Mouse (Mus musculus) layer of hippocampus, adult 11-12 months (tissue): Measurements from ENCODE around the gene Mup22.
"Not testable (repeated sequence)": the region's sequence is repeated elsewhere in the genome, so short reads cannot be mapped to it uniquely, and the experiment has no call there.

Source experiments
- DNase-seq: peaks from one replicate; pipeline ENCODE4 v3.0.0; 2022; ENCODE audit warnings: low spot score

The Mup22 gene

DNA sequence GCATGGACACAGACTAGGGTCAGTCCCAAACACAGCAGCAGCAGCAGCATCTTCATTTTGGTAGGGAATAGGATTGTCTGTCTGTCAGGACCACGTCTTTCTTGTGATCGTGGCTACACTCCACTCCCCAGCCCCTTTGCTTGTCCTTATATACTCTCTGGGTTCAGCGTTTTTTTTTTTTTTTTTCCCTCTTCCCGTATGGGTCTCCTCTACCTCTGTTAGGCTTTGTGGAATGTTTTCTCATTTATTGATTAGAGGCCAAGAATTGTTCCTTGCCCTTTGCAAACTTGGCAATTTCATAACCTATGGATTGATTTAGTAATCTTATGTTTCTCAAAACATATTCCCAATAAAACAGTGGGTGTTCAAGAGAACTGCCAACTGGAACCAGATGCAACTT is at the start of gene Mup22:
Gene Mup22 (minus strand): TSS at position 101 of the 400 bp plus-strand sequence.
- DNase-seq = not testable (repeated sequence)

DNA sequence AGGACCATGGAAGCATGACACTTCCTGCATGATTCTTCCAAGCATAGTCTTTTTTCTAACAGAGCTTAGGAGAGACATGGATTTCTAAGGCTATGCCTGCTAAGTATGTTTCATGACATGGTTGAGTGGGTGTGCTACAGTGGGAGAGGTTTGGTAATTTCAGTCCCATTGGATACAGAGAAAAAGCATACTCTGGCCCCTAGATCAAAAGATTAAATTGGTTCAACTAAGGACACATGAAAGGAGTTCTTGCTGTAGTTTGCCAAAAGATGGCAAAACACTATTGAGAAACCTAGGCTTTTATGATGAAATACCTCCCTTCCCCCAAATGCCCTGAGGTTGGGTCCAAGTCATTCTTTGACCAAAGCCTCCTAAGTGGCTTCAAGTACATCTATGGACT is 19.6 kb upstream of the Mup22 start:
- not testable (repeated sequence) for DNase-seq
